Mouse (Mus musculus): Measurements from ENCODE around the gene Gpr157.
A peak's percentile ranks its signal among the peaks of the same experiment; 100 is the strongest.

Gene Gpr157

DNA sequence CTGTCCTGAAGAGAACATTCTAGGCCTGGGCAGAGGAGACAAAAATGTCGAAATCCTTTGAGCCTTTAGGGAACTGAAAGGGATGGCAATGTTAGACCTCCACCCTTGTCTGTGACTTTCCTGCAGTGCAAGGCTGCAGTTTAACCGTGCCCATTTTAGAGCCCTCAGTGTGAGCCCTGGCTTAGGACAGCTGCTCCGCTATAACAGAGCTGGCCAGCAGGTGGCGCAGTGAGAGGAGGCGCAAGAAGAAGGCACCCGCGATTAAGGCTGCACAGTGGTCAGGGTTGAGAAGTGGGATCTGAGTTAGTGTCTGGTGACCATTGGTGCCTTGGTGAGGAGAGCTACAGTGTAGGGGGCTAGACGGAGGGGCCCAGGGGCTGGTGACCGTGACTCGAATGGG, 49.5 kb downstream of the Gpr157 start:
- Histone ChIP-seq H3K27me3 (ENCODE audit: control insufficient read depth, insufficient read depth, low read length, poor library complexity, severe bottlenecking) (no peaks in the 10 kb centered on the region), H3K36me3 (ENCODE audit: control insufficient read depth, insufficient read depth, low read length, poor library complexity, severe bottlenecking) (no peaks in the 10 kb centered on the region)
- DNase-seq (ENCODE audit: low read depth, low spot score), result peak; percentile 82

DNA sequence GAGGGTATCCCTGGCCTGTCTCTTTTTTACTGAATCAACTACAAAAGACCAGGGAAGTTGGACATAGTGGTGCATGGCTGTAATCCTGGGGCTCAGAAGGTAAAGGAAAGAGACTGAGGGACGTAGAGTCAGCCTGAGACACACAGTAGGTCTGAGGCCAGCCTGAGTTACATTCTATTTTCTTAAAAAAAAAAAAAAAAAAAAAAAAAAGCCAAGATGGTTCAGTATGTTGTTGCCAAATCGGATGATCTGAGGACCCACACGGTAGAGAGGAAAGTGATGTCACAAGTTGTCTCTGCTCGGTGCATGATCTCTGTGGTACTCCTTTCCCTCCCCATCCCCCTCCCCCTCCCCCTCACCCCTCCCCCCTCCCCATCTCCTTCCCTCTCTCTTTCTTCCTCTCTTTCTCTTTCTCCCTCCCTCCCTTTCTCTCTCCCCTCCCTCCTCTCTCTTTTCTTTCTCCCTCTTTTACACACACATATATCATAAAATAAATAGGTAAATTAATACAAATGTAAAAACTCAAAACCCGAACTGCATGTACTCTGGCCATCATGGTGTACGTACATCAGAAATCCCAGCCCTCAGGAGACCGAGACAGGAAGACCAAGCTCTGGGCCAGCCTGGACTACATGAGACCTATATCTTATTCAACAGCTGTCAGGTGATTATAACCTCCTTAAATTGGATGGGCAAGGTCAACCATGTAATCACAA, 50.4 kb downstream of the Gpr157 start:
- no peaks in the 10 kb centered on the region for H3K27me3 ChIP-seq (ENCODE audit: control insufficient read depth, insufficient read depth, low read length, poor library complexity, severe bottlenecking)
- DNase-seq (ENCODE audit: low read depth, low spot score), result no peak
- no peaks in the 10 kb centered on the region for H3K36me3 ChIP-seq (ENCODE audit: control insufficient read depth, insufficient read depth, low read length, poor library complexity, severe bottlenecking)

DNA sequence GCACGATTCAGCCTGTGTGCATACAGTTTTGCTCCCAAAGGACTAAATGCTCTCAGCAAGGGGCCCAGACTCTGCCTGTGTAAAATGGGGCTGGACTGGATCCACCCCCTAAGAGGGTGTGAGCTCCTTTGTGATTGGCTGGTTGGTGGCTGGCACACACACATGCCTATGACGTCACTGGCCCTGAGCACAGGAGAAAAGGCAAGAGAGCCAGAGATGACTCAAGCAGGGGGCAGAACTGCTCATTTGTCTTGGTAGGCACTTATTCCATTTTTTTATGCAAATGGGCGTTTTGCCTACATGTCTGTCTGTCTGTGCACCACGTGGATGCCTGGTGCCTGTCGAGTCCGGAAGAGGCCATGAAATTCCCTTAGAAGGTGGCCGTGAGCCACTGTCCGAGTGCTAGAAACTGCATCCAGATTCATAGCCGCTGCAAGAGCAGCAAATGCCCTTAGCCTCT, 50.9 kb downstream of the Gpr157 start:
- peak; percentile 81 for DNase-seq (ENCODE audit: low read depth, low spot score)
- H3K27me3 ChIP-seq (ENCODE audit: control insufficient read depth, insufficient read depth, low read length, poor library complexity, severe bottlenecking), result no peaks in the 10 kb centered on the region
- no peaks in the 10 kb centered on the region for H3K36me3 ChIP-seq (ENCODE audit: control insufficient read depth, insufficient read depth, low read length, poor library complexity, severe bottlenecking)

DNA sequence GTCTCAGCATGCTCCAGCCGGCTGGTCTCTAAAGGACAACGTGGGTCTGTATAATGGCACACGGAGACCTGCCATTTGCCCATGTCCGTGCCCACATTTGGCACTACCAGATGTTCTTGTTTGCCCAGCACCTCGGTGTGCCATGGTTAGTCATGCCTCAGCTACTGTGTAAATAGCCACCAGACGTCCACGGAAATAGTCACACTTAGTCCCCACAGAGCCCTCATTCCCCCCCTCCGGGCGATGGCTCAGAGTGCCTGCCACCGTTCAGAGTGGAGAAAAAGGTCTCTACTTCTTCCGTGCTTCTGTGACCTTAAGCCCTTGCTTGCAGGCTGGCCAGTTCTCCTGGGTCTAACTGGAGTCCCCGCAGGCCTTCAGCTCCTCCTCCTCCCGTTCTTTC, 51.9 kb downstream of the Gpr157 start:
- Histone ChIP-seq H3K36me3 (ENCODE audit: control insufficient read depth, insufficient read depth, low read length, poor library complexity, severe bottlenecking) (no peaks in the 10 kb centered on the region), H3K27me3 (ENCODE audit: control insufficient read depth, insufficient read depth, low read length, poor library complexity, severe bottlenecking) (no peaks in the 10 kb centered on the region)
- no peak for DNase-seq (ENCODE audit: low read depth, low spot score)

DNA sequence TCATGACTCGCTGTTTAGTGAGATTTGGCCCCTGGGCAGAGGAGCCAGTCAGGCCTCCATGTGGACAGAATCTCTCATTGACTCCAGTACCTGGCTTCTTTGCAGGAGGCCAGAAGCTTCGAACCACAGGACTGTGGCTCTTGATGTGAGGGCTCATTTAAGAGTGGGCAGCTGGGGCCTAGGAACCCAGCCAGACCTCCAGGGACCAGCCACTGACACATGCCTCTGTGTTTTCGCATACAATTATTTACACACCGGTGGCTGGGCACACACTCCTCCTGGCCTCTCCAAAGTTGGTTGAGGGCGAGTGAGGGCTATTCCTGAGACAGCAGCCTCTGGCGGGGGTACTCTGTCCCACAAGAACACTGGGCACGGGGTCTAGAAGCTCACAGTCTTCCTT, 53.2 kb downstream of the Gpr157 start:
- no peaks in the 10 kb centered on the region for H3K27me3 ChIP-seq (ENCODE audit: control insufficient read depth, insufficient read depth, low read length, poor library complexity, severe bottlenecking)
- no peak for DNase-seq (ENCODE audit: low read depth, low spot score)
- no peaks in the 10 kb centered on the region for H3K36me3 ChIP-seq (ENCODE audit: control insufficient read depth, insufficient read depth, low read length, poor library complexity, severe bottlenecking)

DNA sequence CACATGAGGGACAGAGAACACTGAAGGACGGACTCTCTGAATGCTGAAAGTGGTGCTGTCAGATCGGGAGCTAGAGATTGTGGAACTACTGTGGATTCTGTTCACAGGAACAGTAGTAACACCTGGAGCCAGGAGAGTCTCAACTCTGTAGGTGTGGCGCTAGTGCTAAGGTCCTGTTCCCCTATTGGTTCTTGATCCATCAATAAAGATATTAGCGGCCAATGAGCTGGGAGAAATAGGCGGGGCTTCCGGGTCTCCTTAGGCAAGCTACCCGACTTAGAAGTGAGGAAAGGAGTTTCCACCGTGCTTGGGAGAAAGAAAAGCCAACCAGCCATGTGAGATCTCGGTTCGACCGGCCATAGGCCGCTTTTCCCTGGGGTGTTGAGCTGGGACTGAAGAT, 57.1 kb downstream of the Gpr157 start:
- Histone ChIP-seq H3K27me3 (ENCODE audit: control insufficient read depth, insufficient read depth, low read length, poor library complexity, severe bottlenecking) (no peaks in the 10 kb centered on the region), H3K36me3 (ENCODE audit: control insufficient read depth, insufficient read depth, low read length, poor library complexity, severe bottlenecking) (no peaks in the 10 kb centered on the region)
- DNase-seq (ENCODE audit: low read depth, low spot score), result no peak

DNA sequence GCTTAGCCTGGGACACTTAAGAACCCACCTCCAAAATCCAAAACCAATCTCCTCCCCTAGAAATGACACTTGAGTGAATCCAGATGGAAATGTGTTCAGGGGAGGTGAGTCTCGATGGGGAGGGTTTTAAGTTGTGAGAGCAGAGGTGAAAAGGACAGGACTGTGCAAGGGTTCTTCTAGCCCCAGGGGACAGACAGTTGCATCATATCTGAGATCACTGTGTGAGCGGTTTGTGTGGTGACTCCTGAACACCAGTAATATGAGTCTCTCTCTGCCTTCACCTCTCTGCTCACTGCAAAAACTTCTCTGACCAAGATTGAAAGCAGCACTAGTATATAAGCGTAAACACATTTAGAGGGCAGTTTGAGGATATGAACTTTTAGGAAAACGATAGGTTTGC, 59.1 kb downstream of the Gpr157 start:
- no peak for DNase-seq (ENCODE audit: low read depth, low spot score)
- H3K27me3 ChIP-seq (ENCODE audit: control insufficient read depth, insufficient read depth, low read length, poor library complexity, severe bottlenecking), result no peaks in the 10 kb centered on the region
- H3K36me3 ChIP-seq (ENCODE audit: control insufficient read depth, insufficient read depth, low read length, poor library complexity, severe bottlenecking), result no peaks in the 10 kb centered on the region

DNA sequence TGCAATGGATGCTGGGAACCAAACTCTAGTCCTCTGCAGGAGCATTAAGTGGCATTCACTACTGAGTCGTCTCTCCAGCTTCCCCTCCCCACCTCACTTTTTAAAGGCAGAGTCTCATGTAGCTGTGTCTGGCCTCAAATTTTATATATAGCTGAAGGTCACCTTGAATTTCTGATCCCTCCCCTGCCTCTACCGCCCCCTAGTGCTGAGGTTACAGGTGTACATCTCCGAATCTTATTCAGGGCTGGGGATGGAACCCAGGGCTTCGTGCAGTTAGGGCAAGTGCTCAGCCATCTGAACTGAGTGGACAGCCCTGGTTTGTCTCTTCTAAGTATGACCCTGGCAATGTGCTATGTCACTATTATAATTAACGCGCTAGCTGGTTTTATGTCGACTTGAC, 63.9 kb downstream of the Gpr157 start:
- Histone ChIP-seq H3K27me3 (ENCODE audit: control insufficient read depth, insufficient read depth, low read length, poor library complexity, severe bottlenecking) (no peaks in the 10 kb centered on the region), H3K36me3 (ENCODE audit: control insufficient read depth, insufficient read depth, low read length, poor library complexity, severe bottlenecking) (no peaks in the 10 kb centered on the region)
- DNase-seq (ENCODE audit: low read depth, low spot score), result no peak

DNA sequence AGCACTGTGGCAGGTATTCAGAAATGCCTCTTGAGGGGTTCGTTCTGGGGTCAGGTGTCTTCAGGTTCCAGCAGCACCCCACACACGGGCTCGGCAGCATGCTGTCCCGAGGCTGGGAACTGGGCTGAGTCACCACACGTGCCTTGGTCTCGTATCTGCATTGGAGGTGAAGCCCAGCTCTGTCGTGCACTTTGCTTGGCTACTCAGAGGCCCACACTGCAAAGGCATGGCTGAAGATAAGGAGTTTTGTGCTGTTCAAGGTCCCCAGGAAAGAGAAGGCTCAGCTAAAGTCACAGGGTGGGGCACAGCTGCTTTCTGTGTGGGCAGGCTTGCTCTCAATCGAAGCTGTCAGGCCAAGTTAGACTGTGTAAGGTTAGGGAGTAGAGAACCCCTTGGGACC, 65.3 kb downstream of the Gpr157 start:
- no peak for DNase-seq (ENCODE audit: low read depth, low spot score)
- Histone ChIP-seq H3K36me3 (ENCODE audit: control insufficient read depth, insufficient read depth, low read length, poor library complexity, severe bottlenecking) (no peaks in the 10 kb centered on the region), H3K27me3 (ENCODE audit: control insufficient read depth, insufficient read depth, low read length, poor library complexity, severe bottlenecking) (no peaks in the 10 kb centered on the region)

DNA sequence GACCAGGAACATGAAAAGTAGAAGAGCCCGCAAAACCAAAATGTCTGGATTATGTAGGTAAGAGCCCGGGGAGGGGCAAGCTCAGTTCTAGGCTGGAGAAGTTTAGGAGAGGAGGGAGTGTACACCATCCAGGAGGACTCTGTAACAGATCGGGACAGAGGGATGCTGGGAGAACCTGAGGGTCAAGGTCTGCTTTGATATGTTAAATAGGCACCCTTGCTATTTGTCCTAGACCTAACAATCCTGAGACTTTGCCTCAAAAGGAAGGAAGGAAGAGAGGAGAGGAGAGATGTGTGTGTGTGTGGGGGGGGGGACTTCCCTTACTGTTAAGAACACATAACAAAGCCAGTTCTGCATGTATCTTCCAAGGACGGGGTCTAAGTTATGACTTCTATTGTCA, 68.1 kb downstream of the Gpr157 start:
- H3K27me3 ChIP-seq (ENCODE audit: control insufficient read depth, insufficient read depth, low read length, poor library complexity, severe bottlenecking), result no peaks in the 10 kb centered on the region
- H3K36me3 ChIP-seq (ENCODE audit: control insufficient read depth, insufficient read depth, low read length, poor library complexity, severe bottlenecking), result no peaks in the 10 kb centered on the region
- DNase-seq (ENCODE audit: low read depth, low spot score), result no peak

All from splenic B cell, adult 2 months (primary cell).